Mouse (Mus musculus): ENCODE results near the gene Mthfd1l. TPM values are rescaled to one million over a fixed set of nuclear protein-coding genes. Genes with fewer than 3 reads are reported as not detected.
"Not testable (repeated sequence)": the region's sequence is repeated elsewhere in the genome, so short reads cannot be mapped to it uniquely, and the experiment has no call there.

The Mthfd1l gene
- total RNA-seq, 2 experiments from 2014 or later, result 14.6 to 15.1 TPM

GRCm38 (mm10) chr10:4100007-4100406, 127.1 kb downstream of the Mthfd1l start:
- intact Hi-C loops (cut with DNase I), result no loop called here
- DNase-seq (ENCODE audit: extremely low spot score in 1 of 2, low spot score in 2 of 2), result no peak

GRCm38 (mm10) chr10:4105676-4106528, 133.0 kb downstream of the Mthfd1l start:
- intact Hi-C loops (cut with DNase I), result no loop called here
- DNase-seq (ENCODE audit: extremely low spot score in 1 of 2, low spot score in 2 of 2), result peak in 1 of 2 experiments; percentile 47

- intact Hi-C loops (cut with DNase I), result no loop called here
- peak in 1 of 2 experiments; percentile 67 for DNase-seq (ENCODE audit: extremely low spot score in 1 of 2, low spot score in 2 of 2)
These were observed 134.9 kb downstream of the Mthfd1l start for GRCm38 (mm10) chr10:4107661-4108338.

- DNase-seq (ENCODE audit: extremely low spot score in 1 of 2, low spot score in 2 of 2), result no peak
- intact Hi-C loops (cut with DNase I), result no loop called here
These were observed 135.5 kb downstream of the Mthfd1l start for GRCm38 (mm10) chr10:4108462-4108861.

DNA sequence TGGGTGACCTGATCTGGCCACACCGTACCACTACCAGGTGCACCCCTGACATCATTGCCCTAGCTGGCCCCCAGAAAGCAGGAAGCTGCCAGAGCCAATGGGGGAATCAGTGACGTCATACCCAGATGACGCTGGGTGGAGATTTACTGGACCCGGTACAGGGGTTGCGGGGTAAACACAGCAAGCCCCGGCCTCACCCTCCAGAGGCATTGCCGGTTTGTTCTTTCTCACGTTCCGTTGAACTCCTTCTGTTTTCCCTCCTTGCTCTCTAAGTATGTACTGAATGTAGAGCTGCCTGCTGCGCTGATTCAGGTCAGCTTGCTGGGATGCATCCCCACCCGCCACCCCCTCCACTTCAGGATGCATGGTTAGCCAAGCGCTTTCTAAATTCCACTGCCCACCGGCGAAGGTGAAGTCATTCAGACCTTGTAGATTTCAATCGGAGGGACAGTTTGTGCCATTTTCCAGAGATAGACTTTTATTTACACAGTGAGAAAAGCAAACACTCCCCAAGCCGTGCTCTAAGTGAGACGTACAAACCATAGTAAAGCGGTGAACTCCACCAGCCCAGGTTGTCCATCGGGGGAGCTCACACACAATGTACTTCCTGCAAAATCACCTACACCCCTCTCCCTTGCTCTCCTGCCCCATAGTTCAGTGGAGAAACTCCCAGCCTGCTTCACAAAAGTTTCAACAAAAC, 138.3 kb downstream of the Mthfd1l start:
- intact Hi-C loops (cut with DNase I), result no loop called here
- DNase-seq (ENCODE audit: extremely low spot score in 1 of 2, low spot score in 2 of 2), result peak in 1 of 2 experiments; percentile 33

GRCm38 (mm10) chr10:4111795-4112139, 138.8 kb downstream of the Mthfd1l start:
- intact Hi-C loops (cut with DNase I), result no loop called here
- no peak for DNase-seq (ENCODE audit: extremely low spot score in 1 of 2, low spot score in 2 of 2)

DNA sequence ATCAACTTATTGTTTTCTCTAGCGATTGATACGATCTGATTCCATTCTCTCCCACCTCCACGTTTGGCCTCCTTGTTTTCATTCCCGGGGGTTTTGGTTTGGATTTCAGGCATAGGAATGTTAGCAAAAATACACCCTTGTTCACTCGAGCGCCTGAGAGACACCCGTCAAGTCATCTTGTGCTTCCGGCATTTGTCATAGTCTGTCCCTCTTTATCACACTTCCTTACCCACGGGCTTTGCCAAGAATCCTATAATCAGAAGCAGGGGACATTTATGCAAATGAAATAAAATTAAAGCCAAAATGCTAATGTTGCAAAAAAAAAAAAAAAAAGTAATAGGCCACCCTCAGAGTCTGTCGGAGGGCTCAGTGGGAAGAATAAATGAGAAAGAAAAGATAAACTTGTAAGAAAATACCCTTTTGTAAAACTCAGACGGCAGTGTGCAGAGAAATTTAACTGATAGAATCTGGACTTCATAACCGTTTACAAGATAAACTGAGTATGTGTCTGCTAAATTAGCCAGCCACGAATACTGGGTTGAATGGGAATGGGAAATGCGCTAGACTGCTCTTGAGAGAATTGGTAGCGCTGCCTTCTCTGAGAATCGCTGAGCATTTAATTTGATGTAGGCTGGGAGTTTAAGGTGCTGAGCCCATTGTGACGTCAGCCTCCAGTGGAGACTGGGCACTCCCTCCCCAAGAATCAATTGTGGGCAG, 139.9 kb downstream of the Mthfd1l start:
- intact Hi-C loops (cut with DNase I), result no loop called here
- no peak for DNase-seq (ENCODE audit: extremely low spot score in 1 of 2, low spot score in 2 of 2)

GRCm38 (mm10) chr10:4113328-4113658, 140.4 kb downstream of the Mthfd1l start:
- peak in 1 of 2 experiments; percentile 42 for DNase-seq (ENCODE audit: extremely low spot score in 1 of 2, low spot score in 2 of 2)
- intact Hi-C loops (cut with DNase I), result no loop called here

DNA sequence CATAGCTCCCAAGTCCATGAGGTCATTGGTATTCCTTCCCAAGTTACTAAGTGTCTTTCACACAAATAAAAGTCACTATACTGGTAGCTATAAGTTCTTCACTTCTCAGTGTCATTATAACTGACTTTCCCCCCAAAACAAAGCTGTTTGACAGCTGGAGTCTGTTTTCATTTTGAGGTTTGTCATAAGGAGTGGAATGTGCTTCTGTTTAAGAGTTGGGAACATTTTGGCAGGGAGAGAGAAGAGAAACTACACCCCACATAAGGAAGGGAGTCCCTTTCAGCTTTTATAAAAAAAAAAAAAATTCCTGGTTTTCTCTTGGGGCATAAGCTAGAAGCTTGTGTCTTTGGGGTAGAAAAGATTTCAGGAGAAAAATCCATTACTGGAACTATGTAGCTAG, 143.7 kb downstream of the Mthfd1l start:
- no peak for DNase-seq (ENCODE audit: extremely low spot score in 1 of 2, low spot score in 2 of 2)
- intact Hi-C loops (cut with DNase I), result no loop called here

DNA sequence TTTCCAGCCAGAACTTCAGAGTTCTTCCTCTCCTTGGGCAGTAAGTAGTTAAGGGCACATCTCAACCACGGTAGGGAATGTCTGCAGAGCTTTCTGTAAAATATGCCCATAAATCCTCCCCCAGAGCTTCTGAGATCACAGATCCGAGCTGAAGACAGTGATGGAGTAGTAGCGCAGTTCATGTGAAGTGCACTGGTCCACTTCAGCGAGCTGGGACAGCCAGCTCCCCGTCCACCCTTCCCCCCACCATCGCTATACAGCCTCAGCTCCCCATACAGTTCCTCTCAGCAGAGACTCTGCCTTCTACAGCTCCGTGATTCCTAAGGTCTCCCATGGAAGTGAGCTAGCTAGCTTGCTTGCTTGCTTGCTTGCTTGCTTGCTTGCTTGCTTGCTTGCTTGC, 144.2 kb downstream of the Mthfd1l start:
- DNase-seq (ENCODE audit: extremely low spot score in 1 of 2, low spot score in 2 of 2), result no peak
- intact Hi-C loops (cut with DNase I), result no loop called here

DNA sequence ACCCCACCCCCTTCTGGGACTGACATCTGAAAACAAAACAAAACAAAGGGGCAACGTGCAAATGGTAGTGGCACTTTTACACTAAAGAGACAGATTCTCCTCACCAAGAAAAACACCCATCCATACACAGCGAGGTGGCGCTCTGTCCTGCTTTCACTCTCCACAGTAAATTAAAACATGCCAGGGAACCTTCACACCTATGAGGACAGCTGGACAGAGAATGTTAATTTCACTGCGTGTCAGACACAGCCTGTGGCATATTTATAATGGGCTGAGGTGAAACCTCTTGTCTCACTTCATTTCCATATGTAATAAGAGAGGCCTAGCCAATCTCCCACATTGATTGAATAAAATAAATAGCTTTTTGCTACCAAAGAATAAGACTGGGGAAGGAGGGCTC, 146.4 kb downstream of the Mthfd1l start:
- no peak for DNase-seq (ENCODE audit: extremely low spot score in 1 of 2, low spot score in 2 of 2)
- intact Hi-C loops (cut with DNase I), result no loop called here

GRCm38 (mm10) chr10:4120708-4121107, 147.8 kb downstream of the Mthfd1l start:
- peak in 1 of 2 experiments; percentile 72 for DNase-seq (ENCODE audit: extremely low spot score in 1 of 2, low spot score in 2 of 2)
- intact Hi-C loops (cut with DNase I), result no loop called here

GRCm38 (mm10) chr10:4121197-4121596, 148.3 kb downstream of the Mthfd1l start:
- intact Hi-C loops (cut with DNase I), result no loop called here
- no peak for DNase-seq (ENCODE audit: extremely low spot score in 1 of 2, low spot score in 2 of 2)

GRCm38 (mm10) chr10:4123280-4123945, 150.5 kb downstream of the Mthfd1l start:
- DNase-seq (ENCODE audit: extremely low spot score in 1 of 2, low spot score in 2 of 2); intact Hi-C loops (cut with DNase I): not testable (repeated sequence)

DNA sequence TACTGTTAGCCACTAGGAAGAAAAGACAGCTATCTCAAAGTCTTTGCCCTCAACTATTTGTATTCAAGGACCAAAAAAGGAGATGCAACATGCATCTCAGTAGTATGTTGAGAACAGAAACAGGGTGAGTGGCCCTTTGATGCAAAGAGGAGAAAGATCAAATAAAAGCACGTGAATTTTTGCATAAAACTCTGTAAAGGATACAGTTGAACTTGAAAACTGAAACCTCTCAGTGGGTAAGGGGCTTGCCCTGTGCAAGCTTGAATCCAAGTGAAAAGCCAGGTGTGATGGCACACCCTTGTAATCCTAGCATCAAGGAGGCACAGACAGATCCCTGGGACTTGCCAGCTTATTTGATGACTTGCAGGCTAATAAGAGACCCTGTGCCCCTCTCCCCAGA, 151.2 kb downstream of the Mthfd1l start:
- intact Hi-C loops (cut with DNase I), result no loop called here

DNA sequence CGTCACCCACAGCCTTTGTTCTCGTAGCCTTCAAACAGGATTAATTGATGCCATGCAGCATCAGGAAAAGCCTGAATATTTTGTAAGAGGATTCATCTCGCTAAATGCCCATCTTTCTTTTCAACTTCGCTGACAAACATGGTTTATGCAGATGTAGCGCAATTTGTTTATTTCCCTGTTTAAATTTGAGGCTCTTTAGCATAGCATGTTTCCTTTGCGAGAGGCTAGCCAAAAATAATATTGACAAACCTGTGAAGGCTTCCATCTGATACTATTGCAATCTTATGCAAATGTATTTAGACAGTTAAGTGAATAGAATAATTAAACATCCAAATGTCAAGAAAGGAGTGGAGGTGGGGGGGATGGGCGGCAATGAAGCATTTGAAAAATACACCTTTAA, 152.3 kb downstream of the Mthfd1l start:
- no peak for DNase-seq (ENCODE audit: extremely low spot score in 1 of 2, low spot score in 2 of 2)
- intact Hi-C loops (cut with DNase I), result no loop called here

More for the DNA sequence above, 151.2 kb downstream of the Mthfd1l start:
- DNase-seq (ENCODE audit: extremely low spot score in 1 of 2, low spot score in 2 of 2), result no peak

GRCm38 (mm10) chr10:4126335-4127012, 153.6 kb downstream of the Mthfd1l start:
- intact Hi-C loops (cut with DNase I), result no loop called here
- DNase-seq (ENCODE audit: extremely low spot score in 1 of 2, low spot score in 2 of 2), result no peak

DNA sequence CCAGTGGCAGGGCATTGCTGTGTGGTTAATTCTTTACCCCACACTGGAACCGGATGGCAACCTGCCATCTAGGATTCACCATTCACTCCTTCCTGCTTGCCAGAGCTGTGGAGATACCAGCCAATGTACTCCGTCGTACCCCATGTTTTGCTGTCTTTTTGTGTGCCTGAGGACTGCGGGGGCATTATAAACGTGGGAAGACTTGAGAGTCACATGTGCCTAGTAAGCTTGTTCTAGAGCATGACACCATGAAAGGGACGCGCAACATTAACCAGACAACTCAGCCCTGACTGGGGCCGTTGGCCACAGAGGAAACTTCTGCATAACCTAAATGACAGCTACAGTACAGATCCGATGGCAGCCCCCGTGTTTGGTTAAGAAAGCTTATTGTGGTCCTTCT, 155.5 kb downstream of the Mthfd1l start:
- DNase-seq (ENCODE audit: extremely low spot score in 1 of 2, low spot score in 2 of 2), result no peak
- intact Hi-C loops (cut with DNase I), result no loop called here
